Mouse (Mus musculus) stomach, postnatal 0 days (tissue): ENCODE results near the gene Krt7.

ENCODE experiments used
- CTCF ChIP-seq: IDR thresholded peaks from 2 replicates; pipeline ENCODE4 v1.5.1; 2016; ENCODE audit warnings: antibody characterized with exemption, low read depth, mild to moderate bottlenecking, moderate library complexity
- EP300 ChIP-seq: optimal IDR thresholded peaks from 2 replicates; pipeline ENCODE3; 2016; ENCODE audit warnings: antibody characterized with exemption

- no peak for TF ChIP-seq CTCF
- TF ChIP-seq EP300 = no peak
Observed at GRCm38 (mm10) chr15:101368502-101369381, 42.1 kb upstream of the Krt7 start.
